Mouse (Mus musculus) MEL (cell line): ENCODE measurements around the gene Gpr142. TPM values are rescaled to one million over a fixed set of nuclear protein-coding genes. Genes with fewer than 3 reads are reported as not detected.

Experiments
- DNase-seq: peaks from one replicate; pipeline ENCODE4 v3.0.0; 2011; ENCODE audit warnings: low read depth, low spot score
- H3K27ac ChIP-seq: 2 replicates; pipeline ENCODE4 v1.5.1; 2012; ENCODE audit warnings: low read depth, mild to moderate bottlenecking, control low read depth, low read length, moderate library complexity; ENCODE audit not compliant: control insufficient read depth
- H3K27me3 ChIP-seq, 2 experiments: fragments of 150-350 bp in 1 of 2; sonication (generic) in 1 of 2; 2 replicates each; pipeline ENCODE4 v1.6.1; 2012; ENCODE audit warnings: low read length in 2 of 2, mild to moderate bottlenecking in 2 of 2, improper control_type of control experiment in 1 of 2, moderate library complexity in 1 of 2; ENCODE audit not compliant: insufficient read depth in 2 of 2, control insufficient read depth in 1 of 2
- H3K36me3 ChIP-seq, 2 experiments: 2 replicates each; pipeline ENCODE4 v1.6.1; 2012 to 2014; ENCODE audit warnings: low read length in 2 of 2, improper control_type of control experiment in 1 of 2, inconsistent platforms in 1 of 2, mild to moderate bottlenecking in 1 of 2; ENCODE audit not compliant: insufficient read depth in 2 of 2, control insufficient read depth in 1 of 2
- H3K4me1 ChIP-seq, 2 experiments: fragments of 150-350 bp in 1 of 2; sonication (generic) in 1 of 2; 2 replicates each; pipeline ENCODE4 v1.6.1; 2012; ENCODE audit warnings: low read length in 2 of 2, improper control_type of control experiment in 1 of 2, mild to moderate bottlenecking in 1 of 2; ENCODE audit not compliant: insufficient read depth in 2 of 2, control insufficient read depth in 1 of 2
- H3K4me3 ChIP-seq, 2 experiments: fragments of 150-350 bp in 1 of 2; sonication (generic) in 1 of 2; 2 replicates each; pipeline ENCODE4 v1.5.1; 2012; ENCODE audit warnings: low read depth in 2 of 2, low read length in 2 of 2, mild to moderate bottlenecking in 2 of 2, moderate library complexity in 2 of 2, control low read depth in 1 of 2, improper control_type of control experiment in 1 of 2; ENCODE audit not compliant: control insufficient read depth in 1 of 2, insufficient read depth in 1 of 2
- H3K79me2 ChIP-seq: 2 replicates; pipeline ENCODE4 v1.6.1; 2012; ENCODE audit warnings: mild to moderate bottlenecking, low read length, moderate library complexity; ENCODE audit not compliant: control insufficient read depth, poor library complexity, insufficient read depth
- H3K9ac ChIP-seq: 2 replicates; pipeline ENCODE4 v1.6.1; 2012; ENCODE audit warnings: low read depth, mild to moderate bottlenecking, control low read depth, low read length, moderate library complexity; ENCODE audit not compliant: control insufficient read depth, poor library complexity, severe bottlenecking
- H3K9me3 ChIP-seq: fragments of 150-350 bp; sonication (generic); replicated peaks from 2 replicates; pipeline ENCODE4 v1.6.1; 2012; ENCODE audit warnings: mild to moderate bottlenecking, low read length, improper control_type of control experiment, moderate library complexity; ENCODE audit not compliant: insufficient read depth
- BHLHE40 ChIP-seq: IDR thresholded peaks from 2 replicates; pipeline ENCODE4 v1.6.1; 2012; ENCODE audit warnings: low read depth, mild to moderate bottlenecking, inconsistent platforms, low read length, improper control_type of control experiment, borderline replicate concordance
- CHD1 ChIP-seq: IDR thresholded peaks from 2 replicates; pipeline ENCODE4 v1.6.1; 2012; ENCODE audit warnings: low read depth, mild to moderate bottlenecking, inconsistent platforms, low read length, improper control_type of control experiment
- CTCF ChIP-seq, 3 experiments: IDR thresholded peaks in 2 of 3; conservative IDR thresholded peaks in 1 of 3; 2 replicates each; pipeline ENCODE4 v1.5.1; 2011 to 2012; ENCODE audit warnings: low read length in 3 of 3, low read depth in 2 of 3, mild to moderate bottlenecking in 2 of 3, improper control_type of control experiment in 1 of 3, inconsistent platforms in 1 of 3, mixed read lengths in 1 of 3, moderate library complexity in 1 of 3; ENCODE audit not compliant: control insufficient read depth in 1 of 3, insufficient read depth in 1 of 3, poor library complexity in 1 of 3, severe bottlenecking in 1 of 3
- EP300 ChIP-seq, 2 experiments: IDR thresholded peaks; 2 replicates each; pipeline ENCODE4 v1.6.1; 2011; ENCODE audit warnings: improper control_type of control experiment in 2 of 2, low read length in 2 of 2, low read depth in 1 of 2, mild to moderate bottlenecking in 1 of 2
- GATA1 ChIP-seq: IDR thresholded peaks from 2 replicates; pipeline ENCODE4 v1.6.1; 2011; ENCODE audit warnings: low read depth, low read length, improper control_type of control experiment
- KAT2A ChIP-seq: conservative IDR thresholded peaks from 2 replicates; pipeline ENCODE4 v1.6.1; 2012; ENCODE audit warnings: low read depth, low read length, improper control_type of control experiment, inconsistent platforms
- MAFK ChIP-seq: IDR thresholded peaks from 2 replicates; pipeline ENCODE4 v1.6.1; 2011; ENCODE audit warnings: low read depth, mild to moderate bottlenecking, low read length, improper control_type of control experiment, borderline replicate concordance
- NELFE ChIP-seq: IDR thresholded peaks from 2 replicates; pipeline ENCODE4 v1.6.1; 2011; ENCODE audit warnings: low read depth, low read length, improper control_type of control experiment
- RAD21 ChIP-seq: IDR thresholded peaks from 2 replicates; pipeline ENCODE4 v1.6.1; 2011; ENCODE audit warnings: mild to moderate bottlenecking, low read depth, low read length, improper control_type of control experiment
- SMC3 ChIP-seq: IDR thresholded peaks from 2 replicates; pipeline ENCODE4 v1.6.1; 2011; ENCODE audit warnings: low read depth, low read length, improper control_type of control experiment
- ZMIZ1 ChIP-seq: IDR thresholded peaks from 2 replicates; pipeline ENCODE4 v1.6.1; 2012; ENCODE audit warnings: low read depth, mild to moderate bottlenecking, inconsistent platforms, low read length, improper control_type of control experiment, moderate library complexity
- polyA plus RNA-seq, 2 experiments: library from polyadenylated mRNA; stranded (reverse) in 1 of 2; unstranded in 1 of 2; fragments of >175 nt in 1 of 2; fragments of >200 nt in 1 of 2; gene quantifications; 2 replicates each; pipeline versions ENCODE4 v1.2.1 to v1.2.4; 2012; ENCODE audit warnings: low replicate concordance in 2 of 2, low read depth in 1 of 2; ENCODE audit not compliant: insufficient read length in 2 of 2, insufficient read depth in 1 of 2, missing spikeins in 1 of 2
- total RNA-seq: library from RNA; depleted of rRNA; stranded (reverse); fragments of 300-350 nt; gene quantifications from 2 replicates; pipeline ENCODE4 v1.2.3, GENCODE M21; 2012

The Gpr142 gene
- total and polyA plus RNA-seq, 3 experiments = not detected

- Histone ChIP-seq H3K4me3 (no peak overlapping the region), H3K27ac (no peak overlapping the region), H3K27me3 (no peaks in the 10 kb centered on the region), H3K9me3 (no peaks in the 10 kb centered on the region), H3K9ac (no peak overlapping the region), H3K36me3 (no peaks in the 10 kb centered on the region), H3K79me2 (no peaks in the 10 kb centered on the region), H3K4me1 (no peaks in the 10 kb centered on the region)
- TF ChIP-seq CTCF (IDR thresholded peaks at IDR 0.05 in 2 of 3, conservative IDR thresholded peaks at IDR 0.05 in 1 of 3; ENCODE audit: control insufficient read depth in 1 of 3, insufficient read depth in 1 of 3, low read depth in 2 of 3, low read length in 3 of 3, poor library complexity in 1 of 3, severe bottlenecking in 1 of 3) = no peak
- no peak for DNase-seq
Measured at GRCm38 (mm10) chr11:114821325-114821724, 22.6 kb downstream of the Gpr142 start.

GRCm38 (mm10) chr11:114822727-114823126 lies 24.0 kb downstream of the Gpr142 start:
- no peaks in the 10 kb centered on the region for H3K9me3 ChIP-seq
- no peaks in the 10 kb centered on the region for H3K4me1 ChIP-seq
- no peaks in the 10 kb centered on the region for H3K79me2 ChIP-seq
- no peak overlapping the region for H3K27ac ChIP-seq
- TF ChIP-seq CHD1 = no peak
- no peaks in the 10 kb centered on the region for H3K27me3 ChIP-seq
- H3K9ac ChIP-seq = no peak overlapping the region
- no peak for DNase-seq
- H3K36me3 ChIP-seq = no peaks in the 10 kb centered on the region
- no peak overlapping the region for H3K4me3 ChIP-seq

- no peaks in the 10 kb centered on the region for H3K27me3 ChIP-seq
- no peaks in the 10 kb centered on the region for H3K79me2 ChIP-seq
- H3K36me3 ChIP-seq = no peaks in the 10 kb centered on the region
- TF ChIP-seq NELFE (no peak), BHLHE40 (no peak), SMC3 (no peak), ZMIZ1 (no peak), CTCF (IDR thresholded peaks at IDR 0.05 in 2 of 3, conservative IDR thresholded peaks at IDR 0.05 in 1 of 3; ENCODE audit: control insufficient read depth in 1 of 3, insufficient read depth in 1 of 3, low read depth in 2 of 3, low read length in 3 of 3, poor library complexity in 1 of 3, severe bottlenecking in 1 of 3) (no peak), GATA1 (no peak), MAFK (no peak), EP300 (IDR thresholded peaks at IDR 0.05; ENCODE audit: low read depth in 1 of 2, low read length in 2 of 2) (no peak), RAD21 (no peak), KAT2A (no peak)
- no peak overlapping the region for H3K9ac ChIP-seq
- H3K4me1 ChIP-seq = no peaks in the 10 kb centered on the region
- no peaks in the 10 kb centered on the region for H3K9me3 ChIP-seq
- no peak for DNase-seq
- no peak overlapping the region for H3K4me3 ChIP-seq
- no peak overlapping the region for H3K27ac ChIP-seq
Measured at GRCm38 (mm10) chr11:114823199-114823725, 24.5 kb downstream of the Gpr142 start.
